Mouse (Mus musculus): Measurements from ENCODE around the gene Aspg.

Aspg gene

GRCm38 (mm10) chr12:112112686-112113396, 6.4 kb downstream of the Aspg start:
- in situ Hi-C loops (cut with MboI, MseI): no loop called here

- in situ Hi-C loops (cut with MboI, MseI): no loop called here
Observed at GRCm38 (mm10) chr12:112113710-112114109, 7.2 kb downstream of the Aspg start.

- in situ Hi-C loops (cut with MboI, MseI): no loop called here
Observed at GRCm38 (mm10) chr12:112117006-112117405, 10.5 kb downstream of the Aspg start.

- in situ Hi-C loops (cut with MboI, MseI): no loop called here
Observed at GRCm38 (mm10) chr12:112117649-112118048, 11.2 kb downstream of the Aspg start.

- in situ Hi-C loops (cut with MboI, MseI): loop anchor here in 1 of 2 experiments (10.0 kb wide), 1 partner anchor 1294 kb away; no protein-coding TSS in a partner anchor
Observed at GRCm38 (mm10) chr12:112121188-112121587, 14.7 kb downstream of the Aspg start.

- in situ Hi-C loops (cut with MboI, MseI): loop anchor here in 1 of 2 experiments (10.0 kb wide), 1 partner anchor 1289 kb away; no protein-coding TSS in a partner anchor
Observed at GRCm38 (mm10) chr12:112125903-112126302, 19.4 kb downstream of the Aspg start.

- in situ Hi-C loops (cut with MboI, MseI): loop anchor here in 1 of 2 experiments (10.0 kb wide), 1 partner anchor 1288 kb away; no protein-coding TSS in a partner anchor
Observed at GRCm38 (mm10) chr12:112126931-112127635, 20.6 kb downstream of the Aspg start.

GRCm38 (mm10) chr12:112128526-112128925, 22.0 kb downstream of the Aspg start:
- in situ Hi-C loops (cut with MboI, MseI): loop anchor here in 1 of 2 experiments (10.0 kb wide), 1 partner anchor 1286 kb away; no protein-coding TSS in a partner anchor

GRCm38 (mm10) chr12:112129300-112129856, 22.9 kb downstream of the Aspg start:
- in situ Hi-C loops (cut with MboI, MseI): loop anchor here in 1 of 2 experiments (10.0 kb wide), 1 partner anchor 1285 kb away; no protein-coding TSS in a partner anchor

GRCm38 (mm10) chr12:112130161-112130860, 23.8 kb downstream of the Aspg start:
- in situ Hi-C loops (cut with MboI, MseI): no loop called here

- in situ Hi-C loops (cut with MboI, MseI): no loop called here
Observed at GRCm38 (mm10) chr12:112130957-112131356, 24.5 kb downstream of the Aspg start.

GRCm38 (mm10) chr12:112140231-112140630, 33.8 kb downstream of the Aspg start:
- in situ Hi-C loops (cut with MboI, MseI): no loop called here

GRCm38 (mm10) chr12:112140745-112141144, 34.3 kb downstream of the Aspg start:
- in situ Hi-C loops (cut with MboI, MseI): no loop called here

- in situ Hi-C loops (cut with MboI, MseI): no loop called here
Observed at GRCm38 (mm10) chr12:112141300-112141699, 34.8 kb downstream of the Aspg start.

- in situ Hi-C loops (cut with MboI, MseI): no loop called here
Observed at GRCm38 (mm10) chr12:112143116-112143832, 36.8 kb downstream of the Aspg start.

- in situ Hi-C loops (cut with MboI, MseI): no loop called here
Observed at GRCm38 (mm10) chr12:112143833-112144201, 37.3 kb downstream of the Aspg start.

- in situ Hi-C loops (cut with MboI, MseI): loop anchor here in 1 of 2 experiments (5.0 kb wide), 2 partner anchors 318 to 393 kb away; no protein-coding TSS in a partner anchor
Observed at GRCm38 (mm10) chr12:112144377-112145115, 38.1 kb downstream of the Aspg start.

GRCm38 (mm10) chr12:112145211-112145874, 38.9 kb downstream of the Aspg start:
- in situ Hi-C loops (cut with MboI, MseI): loop anchor here in 1 of 2 experiments (5.0 kb wide), 2 partner anchors 317 to 392 kb away; no protein-coding TSS in a partner anchor

All from T-helper 17 cell (primary cell).